Mouse (Mus musculus): ENCODE measurements around the gene Slc22a23. TPM values are rescaled to one million over a fixed set of nuclear protein-coding genes. Genes with fewer than 3 reads are reported as not detected.

The Slc22a23 gene
- total RNA-seq, 2 experiments from 2014 or later: 7.9 to 8.6 TPM

DNA sequence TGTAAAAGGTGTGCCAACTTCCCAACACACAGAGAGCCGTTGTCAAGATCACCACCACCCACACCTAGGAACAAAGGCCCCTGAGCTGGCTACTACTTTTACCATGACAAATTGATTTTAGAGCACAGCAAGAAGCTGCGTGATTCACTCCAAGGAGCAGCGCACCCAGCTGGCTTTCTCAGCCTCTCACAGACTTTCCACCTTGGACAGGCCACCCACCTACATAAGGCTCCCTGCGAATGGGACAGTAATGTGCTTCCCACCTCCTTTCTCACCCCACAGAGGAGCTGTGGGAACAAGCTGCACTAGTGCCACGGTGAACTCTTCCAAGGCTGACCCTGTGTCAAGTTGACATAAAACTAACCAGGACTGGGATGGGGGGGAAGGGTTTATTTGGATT is 201.6 kb downstream of the Slc22a23 start:
- no peak for DNase-seq (ENCODE audit: low spot score in 2 of 2)

DNA sequence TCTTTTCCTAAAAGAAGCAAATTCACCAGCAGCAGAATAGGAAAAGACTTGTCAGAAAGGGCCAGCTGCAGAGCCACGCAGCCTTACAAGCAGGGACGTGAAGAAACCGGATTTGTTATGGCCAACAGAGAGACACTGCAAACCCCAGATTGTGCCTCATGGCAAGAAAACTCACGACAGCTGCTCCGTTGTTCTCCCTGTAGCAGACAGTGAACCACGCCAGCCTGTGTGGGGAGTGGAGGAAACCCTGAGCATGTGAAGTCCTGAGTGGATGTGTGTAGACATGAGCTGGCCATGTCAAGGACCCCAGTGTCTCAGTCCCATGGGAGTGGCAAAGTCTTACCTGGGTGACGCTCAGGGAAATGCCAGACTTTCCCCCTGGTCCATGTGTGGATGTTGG is 208.4 kb downstream of the Slc22a23 start:
- no peak for DNase-seq (ENCODE audit: low spot score in 2 of 2)

DNA sequence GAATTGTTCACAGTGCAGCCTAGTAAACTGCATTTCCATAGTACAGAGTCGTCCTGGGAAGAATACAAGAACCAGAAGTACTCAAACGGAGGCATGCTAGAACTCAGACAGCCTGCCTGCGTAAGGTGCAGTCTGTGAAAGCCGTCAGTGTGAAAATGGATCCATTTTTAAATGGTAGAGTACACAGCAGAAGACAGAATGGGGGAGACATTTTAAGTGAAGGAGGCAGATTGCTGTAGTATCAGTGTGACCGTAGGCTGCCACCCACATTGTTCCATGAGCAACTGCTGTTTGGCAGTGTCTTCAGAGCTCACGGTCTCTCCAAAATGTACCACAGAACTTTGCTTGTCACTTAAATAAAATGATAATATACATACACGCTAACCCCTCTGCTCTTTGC is 210.7 kb downstream of the Slc22a23 start:
- DNase-seq (ENCODE audit: low spot score in 2 of 2): no peak

DNA sequence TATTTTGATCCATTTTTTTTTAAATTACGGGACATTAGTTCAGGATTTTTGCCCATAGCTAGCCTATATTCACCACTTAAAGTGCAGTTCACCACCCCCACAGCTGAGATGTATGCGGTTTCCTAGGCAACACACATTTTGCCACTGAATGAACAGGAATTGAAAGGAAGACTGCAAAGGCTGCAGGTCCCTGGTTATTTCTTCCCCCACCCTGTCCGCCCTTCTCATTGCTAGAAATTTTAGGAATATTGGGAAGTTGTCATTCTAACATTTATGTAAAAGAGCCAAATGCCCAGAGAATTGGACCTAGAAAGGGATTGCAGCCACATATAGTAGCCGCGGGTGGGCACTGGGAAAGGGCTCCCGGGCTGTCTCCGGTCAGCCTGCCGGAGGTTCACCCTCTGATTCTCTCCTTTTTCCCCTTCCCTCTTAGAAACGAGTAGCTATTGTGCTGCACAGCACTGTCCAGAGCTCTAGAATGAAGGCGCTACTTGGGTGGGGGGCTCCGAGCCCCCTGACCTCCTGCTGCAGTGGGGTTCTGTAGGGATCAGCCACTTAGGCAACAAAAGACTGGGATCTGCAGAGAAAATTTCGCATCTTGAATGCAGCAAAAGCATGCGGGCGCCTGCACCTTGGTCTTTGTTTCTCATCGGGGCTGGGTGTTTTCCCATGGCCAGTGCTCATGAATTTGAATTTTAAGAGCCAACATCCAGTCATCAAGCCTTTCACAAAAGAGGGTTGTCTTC is 211.5 kb downstream of the Slc22a23 start:
- no peak for DNase-seq (ENCODE audit: low spot score in 2 of 2)

DNA sequence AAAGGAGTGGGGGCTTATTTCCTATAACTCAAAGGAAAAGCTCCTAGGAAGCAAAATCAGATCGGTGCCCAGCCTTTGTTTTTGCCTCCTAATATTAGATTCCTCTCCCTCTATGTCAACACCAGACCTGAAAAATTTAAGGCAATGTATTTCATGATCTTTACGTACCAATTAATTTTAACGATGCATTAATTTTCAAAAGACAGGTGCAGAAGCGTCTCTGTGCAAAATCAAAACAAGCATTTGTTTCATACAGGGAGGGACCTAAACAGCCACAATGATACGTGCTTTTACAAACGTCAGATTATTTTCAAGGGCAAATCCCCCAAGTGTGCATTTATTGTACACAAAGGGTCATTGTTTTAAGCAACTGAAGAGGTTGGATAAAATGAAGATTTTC is 212.1 kb downstream of the Slc22a23 start:
- no peak for DNase-seq (ENCODE audit: low spot score in 2 of 2)

DNA sequence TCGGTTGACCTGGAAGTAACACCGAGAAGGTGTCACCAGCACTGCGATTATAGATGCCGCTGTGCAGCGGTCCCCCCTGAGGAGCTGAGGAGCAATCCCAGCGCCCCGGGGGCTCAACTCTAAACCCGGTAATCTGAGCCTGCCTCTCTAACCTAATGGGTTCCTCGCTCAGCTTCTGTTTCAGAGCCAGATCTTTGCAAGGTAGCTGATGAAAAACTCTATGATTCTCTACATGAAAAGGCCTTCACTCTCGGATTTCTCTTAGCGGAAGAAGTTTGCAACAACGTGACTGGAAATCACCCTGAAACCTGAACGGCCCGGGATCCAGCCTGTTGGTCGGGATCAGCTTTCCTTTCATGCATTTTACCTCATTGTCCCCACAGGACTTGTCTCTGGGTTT is 212.7 kb downstream of the Slc22a23 start:
- no peak for DNase-seq (ENCODE audit: low spot score in 2 of 2)

DNA sequence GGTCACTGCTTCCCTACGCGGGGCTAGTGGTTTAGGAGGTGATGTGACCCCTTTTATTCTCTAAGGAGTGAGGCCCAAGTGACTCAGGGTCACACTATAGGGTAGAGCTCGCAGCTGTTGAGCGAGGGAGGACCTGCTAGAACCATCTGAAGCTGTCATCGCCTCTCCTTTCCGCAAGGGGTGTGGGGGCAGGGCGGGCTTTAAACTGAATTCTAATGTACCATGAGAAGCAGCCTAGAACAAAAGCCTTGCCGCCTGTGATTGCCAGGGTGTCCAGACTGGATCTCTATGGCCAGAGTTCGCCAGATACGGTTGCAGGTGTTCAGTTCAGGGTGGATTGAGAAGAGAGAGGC is 213.3 kb downstream of the Slc22a23 start:
- no peak for DNase-seq (ENCODE audit: low spot score in 2 of 2)

DNA sequence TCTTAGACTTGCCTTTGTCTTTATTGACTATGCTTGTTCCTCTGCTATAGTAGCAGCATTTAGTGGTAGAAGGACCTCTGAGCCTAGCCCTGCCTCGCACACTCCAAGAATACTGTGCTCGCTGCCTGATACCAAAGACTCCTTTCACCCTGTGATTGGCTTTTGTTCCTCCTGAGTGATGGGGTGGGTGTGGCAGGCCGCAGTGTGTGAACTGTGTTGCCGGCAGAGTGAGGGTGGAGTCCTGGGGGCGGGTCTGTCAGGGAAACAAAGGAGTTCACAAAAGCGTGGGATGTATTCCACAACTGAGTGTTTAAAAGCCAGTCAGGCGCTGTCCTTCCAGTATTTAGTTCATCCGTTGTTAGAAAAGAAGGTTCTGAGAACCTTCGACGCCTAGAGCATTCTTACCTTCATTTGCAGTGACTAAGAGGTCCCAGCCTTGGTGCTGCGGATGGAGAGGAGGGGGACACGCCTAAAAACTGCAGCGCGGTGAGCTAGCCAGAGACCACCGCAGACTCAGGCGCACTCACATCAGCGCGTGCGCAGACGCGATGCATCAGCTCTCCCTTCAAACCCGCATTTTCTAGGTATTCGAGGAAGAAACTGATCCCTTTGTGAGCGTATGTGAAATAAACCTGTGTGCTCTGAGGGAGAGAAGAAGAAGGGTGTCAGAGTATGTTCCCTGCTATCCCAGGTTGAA is 213.8 kb downstream of the Slc22a23 start:
- no peak for DNase-seq (ENCODE audit: low spot score in 2 of 2)

DNA sequence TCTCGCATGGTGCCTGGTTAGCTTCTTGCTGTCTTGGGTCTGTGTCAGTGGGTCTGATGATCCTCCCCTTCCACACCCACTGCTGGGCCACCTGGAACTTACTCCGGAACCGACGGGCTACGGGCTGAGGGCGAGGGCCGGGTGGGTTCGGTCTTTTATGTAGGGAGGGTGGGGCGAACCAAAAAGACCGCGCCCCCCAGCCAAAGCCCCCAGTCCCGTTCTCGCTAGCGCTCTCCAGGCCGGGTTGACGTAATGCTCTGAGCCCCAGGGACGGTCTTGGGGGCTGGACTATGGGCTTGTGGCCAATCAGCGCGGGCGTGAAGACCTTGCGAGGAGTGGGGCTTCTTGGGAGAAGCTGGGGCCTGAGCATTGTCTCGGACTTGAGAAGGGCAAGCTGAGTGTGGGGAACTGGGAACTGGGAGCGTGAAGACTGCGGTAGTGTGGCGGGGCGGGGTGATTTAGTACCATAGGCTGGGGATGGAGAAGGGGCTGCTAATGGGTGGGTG is 214.7 kb downstream of the Slc22a23 start, which contains the start of gene Tubb2b:
Gene Tubb2b (minus strand): TSS at position 241 of the 506 bp plus-strand sequence.
- DNase-seq (ENCODE audit: low spot score in 2 of 2): no peak

DNA sequence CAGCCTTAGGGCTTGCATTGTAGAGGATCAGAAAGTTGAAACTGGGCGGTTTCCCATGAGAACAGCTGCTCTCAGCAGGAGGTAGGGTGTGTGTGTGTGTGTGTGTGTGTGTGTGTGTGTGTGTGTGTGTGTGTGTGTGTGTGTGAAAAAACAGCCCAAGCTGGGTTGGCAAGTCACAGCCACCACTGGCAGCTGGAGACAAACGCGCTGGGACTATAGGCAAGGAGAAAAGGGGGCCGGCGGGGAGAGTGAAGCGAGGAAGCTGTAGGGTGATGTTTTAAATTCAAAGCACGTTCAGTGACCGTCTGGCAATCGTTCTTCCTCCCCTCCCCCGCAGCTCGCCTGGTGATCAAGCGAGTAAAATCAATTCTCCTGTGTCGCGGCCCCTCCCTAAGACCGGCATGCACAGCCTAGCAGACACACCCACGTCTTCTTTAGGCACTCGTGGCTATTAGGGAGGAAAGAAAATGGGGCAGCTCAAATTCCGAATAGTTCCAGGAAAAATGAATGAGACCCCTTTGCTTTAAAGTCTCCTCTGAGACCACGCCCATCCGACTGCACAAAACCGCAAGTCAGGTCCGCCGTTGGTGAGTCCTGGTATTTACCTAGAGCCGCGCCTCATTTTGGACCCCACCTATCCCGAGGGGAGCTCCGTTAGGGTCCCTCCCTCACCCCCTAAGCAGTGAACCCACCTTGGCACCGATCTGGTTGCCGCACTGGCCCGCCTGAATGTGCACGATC is 215.3 kb downstream of the Slc22a23 start:
- no peak for DNase-seq (ENCODE audit: low spot score in 2 of 2)

Other genes starting within 250 kb of the Slc22a23 start
- 100 to 1,000 TPM in 1 of 2 experiments, 10 to 100 TPM in 1; 59.8 to 108 TPM for gene Tubb2b, start 214.7 kb downstream of the Slc22a23 start, total RNA-seq (2021)
- 10 to 100 TPM; 45.2 to 50.0 TPM for gene Psmg4, start 182.2 kb downstream of the Slc22a23 start, total RNA-seq (2021)

Data from adrenal gland, postnatal 4 days (tissue).